Mouse (Mus musculus): ENCODE data around the gene Tead3.

DNA sequence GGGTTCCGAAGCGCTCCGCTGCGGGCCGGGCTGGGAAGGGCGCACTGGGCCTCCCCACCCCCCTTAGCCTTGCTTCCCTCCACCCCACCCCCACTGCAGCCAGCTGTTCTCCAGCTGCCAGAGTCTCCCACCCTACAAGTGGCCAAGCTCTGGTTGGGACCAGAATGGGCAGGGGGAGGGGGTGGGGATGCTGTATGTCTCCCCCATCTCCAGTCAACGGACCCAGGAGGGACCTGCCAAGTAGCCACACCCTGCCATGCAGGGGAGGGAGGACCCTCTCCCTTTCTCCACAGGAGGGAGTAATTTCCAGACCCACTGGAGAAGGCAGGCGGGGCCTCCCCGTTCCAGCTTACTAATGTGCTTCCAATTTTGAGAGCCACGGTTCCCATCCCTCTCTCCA lies 4.7 kb downstream of the Tead3 start:
- TF ChIP-seq CTCF (IDR thresholded peaks at IDR 0.05; ENCODE audit: low read depth) (no peak), EP300 (IDR thresholded peaks at IDR 0.05; ENCODE audit: low read depth) (no peak)

All from liver, embryonic 14.5 days (tissue).